Mouse (Mus musculus) limb, embryonic 13.5 days (tissue): ENCODE data around the gene Fkbp1a. TPM values are rescaled to one million over a fixed set of nuclear protein-coding genes. Genes with fewer than 3 reads are reported as not detected.

Source experiments
- ATAC-seq: fragments of 200-750 bp; cut with Nextera tagmentation; 2 replicates; pipeline ENCODE4 v1.8.0; 2017; ENCODE audit warnings: low read depth, moderate number of reproducible peaks, moderate TSS enrichment; ENCODE audit not compliant: low FRiP score
- H3K27ac ChIP-seq: fragments of 300-500 bp; sonication (generic); 2 replicates; pipeline ENCODE4 v1.5.1; 2015; ENCODE audit warnings: inconsistent platforms, mild to moderate bottlenecking, moderate library complexity
- H3K27me3 ChIP-seq: fragments of 300-500 bp; sonication (generic); 2 replicates; pipeline ENCODE4 v1.6.1; 2015; ENCODE audit warnings: mild to moderate bottlenecking, inconsistent platforms
- H3K36me3 ChIP-seq: fragments of 300-500 bp; sonication (generic); 2 replicates; pipeline ENCODE4 v1.6.1; 2015; ENCODE audit warnings: inconsistent platforms, mild to moderate bottlenecking, moderate library complexity
- H3K4me1 ChIP-seq: fragments of 300-500 bp; sonication (generic); 2 replicates; pipeline ENCODE4 v1.6.1; 2015; ENCODE audit warnings: inconsistent platforms
- H3K4me2 ChIP-seq: fragments of 300-500 bp; sonication (generic); replicated peaks from 2 replicates; pipeline ENCODE4 v1.6.1; 2015; ENCODE audit warnings: inconsistent platforms, mild to moderate bottlenecking, moderate library complexity
- H3K4me3 ChIP-seq: fragments of 300-500 bp; sonication (generic); 2 replicates; pipeline ENCODE4 v1.5.1; 2015; ENCODE audit warnings: moderate library complexity, mild to moderate bottlenecking, inconsistent platforms
- H3K9ac ChIP-seq: fragments of 300-500 bp; sonication (generic); 2 replicates; pipeline ENCODE4 v1.6.1; 2015; ENCODE audit warnings: mild to moderate bottlenecking, inconsistent platforms
- H3K9me3 ChIP-seq: fragments of 300-500 bp; sonication (generic); 2 replicates; pipeline ENCODE4 v1.6.1; 2016; ENCODE audit warnings: inconsistent platforms
- WGBS: fragments of 180-500 bp; shearing (Covaris S2); methylation state at CpG from one replicate; pipeline ENCODE4 v1.1.7; 2015; 5-methylcytosine and 5-hydroxymethylcytosine counted together
- polyA plus RNA-seq: library from polyadenylated mRNA; unstranded; fragments of >200 nt; fragmentation: Nextera tagmentation; extraction: Ambion mirVana; gene quantifications from 2 replicates; pipeline ENCODE4 v1.2.1, GENCODE M21; 2015

Fkbp1a gene
- polyA plus RNA-seq, 1 experiment from 2014 or later = 484 TPM

GRCm38 (mm10) chr2:151529169-151529568 is 13.1 kb upstream of the Fkbp1a start:
- no peak overlapping the region for H3K4me3 ChIP-seq
- H3K27me3 ChIP-seq = no peaks in the 10 kb centered on the region
- no peak overlapping the region for H3K27ac ChIP-seq
- no peak overlapping the region for H3K9ac ChIP-seq
- no peak; the same call in 1 of the 2 replicates for ATAC-seq
- H3K4me1 ChIP-seq = no peaks in the 10 kb centered on the region
- H3K36me3 ChIP-seq = no peaks in the 10 kb centered on the region; the same call in 1 of the 2 replicates
- H3K9me3 ChIP-seq = no peaks in the 10 kb centered on the region
- no peak overlapping the region for H3K4me2 ChIP-seq

GRCm38 (mm10) chr2:151530378-151531230 is 11.7 kb upstream of the Fkbp1a start:
- ATAC-seq = no peak
- Histone ChIP-seq H3K36me3 (no peaks in the 10 kb centered on the region; the same call in 1 of the 2 replicates), H3K9me3 (no peaks in the 10 kb centered on the region), H3K4me3 (no peak overlapping the region), H3K4me1 (no peaks in the 10 kb centered on the region), H3K27ac (no peak overlapping the region), H3K4me2 (no peak overlapping the region), H3K27me3 (no peaks in the 10 kb centered on the region), H3K9ac (no peak overlapping the region)
- WGBS = 59% methylated on average over 8 of the region's 8 CpGs

- H3K9me3 ChIP-seq = no peaks in the 10 kb centered on the region
- H3K9ac ChIP-seq = no peak overlapping the region
- no peak overlapping the region for H3K4me3 ChIP-seq
- no peak overlapping the region for H3K4me2 ChIP-seq
- no peaks in the 10 kb centered on the region for H3K36me3 ChIP-seq
- no peak overlapping the region for H3K27ac ChIP-seq
- no peaks in the 10 kb centered on the region for H3K27me3 ChIP-seq
- H3K4me1 ChIP-seq = 0 out of 2 replicates have a peak, but pooled peaks cover 3% of the 10 kb centered on the region
- 79% methylated on average over 6 of the region's 6 CpGs for WGBS
- no peak for ATAC-seq
These were observed 8.7 kb upstream of the Fkbp1a start for GRCm38 (mm10) chr2:151533632-151534031.

GRCm38 (mm10) chr2:151535961-151536617 is 6.2 kb upstream of the Fkbp1a start:
- H3K27ac ChIP-seq = no peak overlapping the region

GRCm38 (mm10) chr2:151536618-151536974 is 5.7 kb upstream of the Fkbp1a start:
- no peak overlapping the region for H3K4me2 ChIP-seq
- H3K36me3 ChIP-seq = no peaks in the 10 kb centered on the region
- ATAC-seq = no peak
- H3K9me3 ChIP-seq = no peaks in the 10 kb centered on the region
- no peaks in the 10 kb centered on the region for H3K27me3 ChIP-seq
- H3K27ac ChIP-seq = no peak overlapping the region
- no peak overlapping the region for H3K4me3 ChIP-seq
- H3K9ac ChIP-seq = no peak overlapping the region
- H3K4me1 ChIP-seq = peaks cover 7% of the 10 kb centered on the region
- WGBS = 63% methylated on average over 5 of the region's 5 CpGs

More at GRCm38 (mm10) chr2:151535961-151536617, 6.2 kb upstream of the Fkbp1a start:
- no peaks in the 10 kb centered on the region for H3K9me3 ChIP-seq
- H3K36me3 ChIP-seq = no peaks in the 10 kb centered on the region
- no peak overlapping the region for H3K9ac ChIP-seq
- peak; percentile 32; the same call in 1 of the 2 replicates for ATAC-seq
- H3K4me1 ChIP-seq = 0 out of 2 replicates have a peak, but pooled peaks cover 3% of the 10 kb centered on the region
- H3K4me3 ChIP-seq = no peak overlapping the region
- 75% methylated on average over 1 of the region's 1 CpGs for WGBS
- H3K27me3 ChIP-seq = no peaks in the 10 kb centered on the region
- no peak overlapping the region for H3K4me2 ChIP-seq

GRCm38 (mm10) chr2:151538646-151539045 is 3.6 kb upstream of the Fkbp1a start:
- no peak overlapping the region for H3K4me2 ChIP-seq
- H3K4me3 ChIP-seq = no peak overlapping the region
- no peak overlapping the region for H3K9ac ChIP-seq
- no peak overlapping the region for H3K27ac ChIP-seq
- H3K9me3 ChIP-seq = no peaks in the 10 kb centered on the region
- 49% methylated on average over 4 of the region's 4 CpGs for WGBS
- no peaks in the 10 kb centered on the region for H3K27me3 ChIP-seq
- peaks cover 15% of the 10 kb centered on the region for H3K4me1 ChIP-seq
- no peaks in the 10 kb centered on the region for H3K36me3 ChIP-seq
- ATAC-seq = no peak

GRCm38 (mm10) chr2:151543063-151543895 is 996 bp downstream of the Fkbp1a start:
- Histone ChIP-seq H3K27me3 (no peaks in the 10 kb centered on the region), H3K27ac (peak overlapping the region; percentile 94), H3K36me3 (peaks cover 39% of the 10 kb centered on the region), H3K9ac (peak overlapping the region; percentile 93), H3K4me2 (peak overlapping the region; percentile 87), H3K9me3 (no peaks in the 10 kb centered on the region), H3K4me1 (peaks cover 33% of the 10 kb centered on the region), H3K4me3 (peak overlapping the region; percentile 96)
- ATAC-seq = no peak
- WGBS = 2% methylated on average over 21 of the region's 21 CpGs

GRCm38 (mm10) chr2:151544673-151545072 is 2.4 kb downstream of the Fkbp1a start:
- H3K9me3 ChIP-seq = no peaks in the 10 kb centered on the region
- no peak for ATAC-seq
- peaks cover 50% of the 10 kb centered on the region for H3K36me3 ChIP-seq
- WGBS = 81% methylated on average over 6 of the region's 6 CpGs
- no peak overlapping the region for H3K27ac ChIP-seq
- H3K4me2 ChIP-seq = peak overlapping the region; percentile 87
- peak overlapping the region; percentile 93; the same call in 1 of the 2 replicates for H3K9ac ChIP-seq
- H3K27me3 ChIP-seq = no peaks in the 10 kb centered on the region
- H3K4me1 ChIP-seq = peaks cover 33% of the 10 kb centered on the region
- H3K4me3 ChIP-seq = no peak overlapping the region

- Histone ChIP-seq H3K9me3 (no peaks in the 10 kb centered on the region), H3K4me1 (peaks cover 30% of the 10 kb centered on the region), H3K27ac (no peak overlapping the region), H3K4me2 (no peak overlapping the region), H3K4me3 (no peak overlapping the region), H3K9ac (no peak overlapping the region), H3K36me3 (peaks cover 67% of the 10 kb centered on the region), H3K27me3 (no peaks in the 10 kb centered on the region)
- 88% methylated on average over 4 of the region's 4 CpGs for WGBS
- ATAC-seq = no peak
These were observed 4.3 kb downstream of the Fkbp1a start for GRCm38 (mm10) chr2:151546571-151546970.

- Histone ChIP-seq H3K27me3 (no peaks in the 10 kb centered on the region), H3K4me2 (no peak overlapping the region), H3K4me1 (peaks cover 11% of the 10 kb centered on the region), H3K27ac (no peak overlapping the region), H3K36me3 (peaks cover 90% of the 10 kb centered on the region), H3K4me3 (no peak overlapping the region), H3K9ac (no peak overlapping the region), H3K9me3 (no peaks in the 10 kb centered on the region)
- 92% methylated on average over 3 of the region's 3 CpGs for WGBS
- ATAC-seq = no peak
These were observed 7.4 kb downstream of the Fkbp1a start for GRCm38 (mm10) chr2:151549615-151550121.

- Histone ChIP-seq H3K36me3 (peaks cover 52% of the 10 kb centered on the region), H3K27ac (no peak overlapping the region), H3K9me3 (no peaks in the 10 kb centered on the region), H3K4me1 (no peaks in the 10 kb centered on the region), H3K4me3 (no peak overlapping the region), H3K27me3 (no peaks in the 10 kb centered on the region), H3K9ac (no peak overlapping the region), H3K4me2 (no peak overlapping the region)
- no peak; the same call in 1 of the 2 replicates for ATAC-seq
- WGBS = 83% methylated on average over 7 of the region's 7 CpGs
These were observed 20.9 kb downstream of the Fkbp1a start for GRCm38 (mm10) chr2:151562930-151563921.
